Mouse (Mus musculus): ENCODE measurements around the gene Pcyt1a.

- TF ChIP-seq MAX (IDR thresholded peaks at IDR 0.05; ENCODE audit: low read length) = no peak
- no peak for TF ChIP-seq CTCF (IDR thresholded peaks at IDR 0.05 in 2 of 3, conservative IDR thresholded peaks at IDR 0.05 in 1 of 3; ENCODE audit: control insufficient read depth in 1 of 3, insufficient read depth in 1 of 3, low read depth in 2 of 3, low read length in 3 of 3, poor library complexity in 1 of 3, severe bottlenecking in 1 of 3)
- no peak for TF ChIP-seq BHLHE40 (IDR thresholded peaks at IDR 0.05; ENCODE audit: borderline replicate concordance, low read depth, low read length)
- TF ChIP-seq CHD2 (IDR thresholded peaks at IDR 0.05; ENCODE audit: low read length) = no peak
- no peak for TF ChIP-seq POLR2AphosphoS2 (IDR thresholded peaks at IDR 0.05; ENCODE audit: low read length)
- TF ChIP-seq POLR2A (IDR thresholded peaks at IDR 0.05; ENCODE audit: control insufficient read depth in 1 of 2, insufficient read depth in 1 of 2, low read depth in 1 of 2, low read length in 2 of 2, poor library complexity in 1 of 2) = no peak
- no peak for TF ChIP-seq RCOR1 (IDR thresholded peaks at IDR 0.05; ENCODE audit: low read depth, low read length)
- TF ChIP-seq MAZ (IDR thresholded peaks at IDR 0.05; ENCODE audit: low read depth, low read length) = no peak
- no peak for TF ChIP-seq GABPA (IDR thresholded peaks at IDR 0.05; ENCODE audit: low read depth, low read length)
- TF ChIP-seq MAFK (IDR thresholded peaks at IDR 0.05; ENCODE audit: borderline replicate concordance, low read depth, low read length) = no peak
- TF ChIP-seq ZKSCAN1 (IDR thresholded peaks at IDR 0.05; ENCODE audit: low read depth, low read length) = no peak
- no peak for TF ChIP-seq HCFC1 (IDR thresholded peaks at IDR 0.05; ENCODE audit: low read depth, low read length)
- TF ChIP-seq CHD1 (IDR thresholded peaks at IDR 0.05; ENCODE audit: low read depth, low read length) = no peak
Measured at GRCm38 (mm10) chr16:32400267-32400666, 30.5 kb upstream of the Pcyt1a start, which contains the start of gene Tm4sf19.

Measured in MEL (cell line).